Mouse (Mus musculus): ENCODE results near the gene Shisa5. TPM values are rescaled to one million over a fixed set of nuclear protein-coding genes. Genes with fewer than 3 reads are reported as not detected.

The Shisa5 gene
- polyA plus RNA-seq, 1 experiment from 2014 or later = 95.6 TPM

DNA sequence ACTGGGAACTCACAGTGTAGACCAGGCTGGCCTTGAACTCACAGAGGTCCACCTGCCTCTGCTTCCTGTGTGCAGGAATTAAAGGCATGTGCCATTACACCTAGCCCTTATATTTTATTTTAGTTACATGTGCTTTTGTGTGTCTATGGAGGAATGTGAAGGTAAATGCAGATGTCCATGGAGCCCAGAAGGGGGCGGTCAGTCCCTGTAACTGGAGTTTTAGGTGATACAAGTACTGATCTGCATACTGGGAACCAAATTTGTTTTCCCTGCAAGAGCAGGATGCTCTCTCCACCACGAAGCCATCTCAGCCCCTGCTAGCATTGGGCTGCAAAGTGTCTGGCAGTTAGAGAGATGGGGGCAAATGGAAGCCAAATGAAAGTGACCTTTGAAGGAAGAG is 46.6 kb downstream of the Shisa5 start:
- Histone ChIP-seq H3K4me1 (peaks cover 35% of the 10 kb centered on the region), H3K36me3 (peaks cover 17% of the 10 kb centered on the region), H3K9me3 (replicated peaks) (no peaks in the 10 kb centered on the region), H3K27me3 (no peaks in the 10 kb centered on the region), H3K27ac (no peak overlapping the region), H3K4me2 (no peak overlapping the region), H3K4me3 (replicated peaks) (no peak overlapping the region), H3K9ac (no peak overlapping the region)
- ATAC-seq (replicated peaks; ENCODE audit: low FRiP score) = no peak
- 15% methylated on average over 2 of the region's 2 CpGs for WGBS

DNA sequence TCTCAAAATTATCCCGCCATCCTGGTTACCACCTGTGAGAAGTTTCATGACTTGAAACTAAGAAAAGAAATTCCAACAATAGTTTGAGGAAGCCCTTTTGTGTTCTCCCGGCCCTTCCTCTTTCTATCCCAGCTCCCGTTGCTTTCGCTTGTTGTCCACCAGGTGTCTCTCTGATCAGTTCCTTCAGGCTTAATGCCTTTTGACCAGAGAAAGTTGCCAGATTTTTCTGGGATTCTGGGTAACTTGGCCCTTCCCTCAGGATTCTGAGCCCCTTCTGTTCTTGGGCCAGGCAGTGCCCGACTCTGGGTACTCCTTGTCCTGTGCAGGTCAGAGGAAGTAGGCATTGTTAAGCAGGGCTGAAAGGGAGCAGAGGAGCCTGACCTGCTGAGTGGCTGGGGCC is 49.6 kb downstream of the Shisa5 start:
- Histone ChIP-seq H3K9me3 (replicated peaks) (no peaks in the 10 kb centered on the region), H3K4me3 (replicated peaks) (no peak overlapping the region), H3K36me3 (peaks cover 17% of the 10 kb centered on the region), H3K27me3 (no peaks in the 10 kb centered on the region), H3K27ac (0 out of 2 replicates have a peak overlapping the region, but pooled peaks have one; percentile 37), H3K4me2 (no peak overlapping the region), H3K4me1 (peaks cover 39% of the 10 kb centered on the region), H3K9ac (no peak overlapping the region)
- 0 out of 2 replicates have a peak, but pooled peaks have one; percentile 44 for ATAC-seq (replicated peaks; ENCODE audit: low FRiP score)
- WGBS = 11% methylated on average over 5 of the region's 5 CpGs

DNA sequence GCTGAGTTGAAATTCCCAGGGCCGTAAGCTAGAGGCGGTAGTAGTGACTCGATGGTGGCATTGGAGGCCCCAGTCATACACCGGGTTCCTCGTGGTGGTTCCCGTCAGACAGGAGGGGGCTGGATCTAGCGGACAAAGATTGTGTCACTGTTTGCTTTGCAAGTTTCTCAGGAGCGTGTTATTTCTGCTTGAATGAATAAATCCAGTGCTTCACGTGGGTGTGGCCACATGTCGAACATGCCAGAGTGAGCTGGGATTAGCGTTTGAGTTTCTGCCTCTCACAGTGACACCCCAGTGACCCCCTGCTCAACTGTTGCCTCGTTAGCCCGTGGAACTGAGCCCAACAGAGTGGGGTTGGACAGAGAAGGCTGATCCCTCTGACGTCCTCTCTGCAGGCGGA is 52.1 kb downstream of the Shisa5 start:
- 50% methylated on average over 15 of the region's 15 CpGs for WGBS
- no peak overlapping the region for H3K4me3 ChIP-seq (replicated peaks)
- peaks cover 54% of the 10 kb centered on the region for H3K4me1 ChIP-seq
- peak overlapping the region; percentile 68 for H3K27ac ChIP-seq
- H3K4me2 ChIP-seq = no peak overlapping the region
- no peak for ATAC-seq (replicated peaks; ENCODE audit: low FRiP score)
- H3K27me3 ChIP-seq = no peaks in the 10 kb centered on the region
- no peak overlapping the region for H3K9ac ChIP-seq
- no peaks in the 10 kb centered on the region for H3K9me3 ChIP-seq (replicated peaks)
- H3K36me3 ChIP-seq = peaks cover 17% of the 10 kb centered on the region

DNA sequence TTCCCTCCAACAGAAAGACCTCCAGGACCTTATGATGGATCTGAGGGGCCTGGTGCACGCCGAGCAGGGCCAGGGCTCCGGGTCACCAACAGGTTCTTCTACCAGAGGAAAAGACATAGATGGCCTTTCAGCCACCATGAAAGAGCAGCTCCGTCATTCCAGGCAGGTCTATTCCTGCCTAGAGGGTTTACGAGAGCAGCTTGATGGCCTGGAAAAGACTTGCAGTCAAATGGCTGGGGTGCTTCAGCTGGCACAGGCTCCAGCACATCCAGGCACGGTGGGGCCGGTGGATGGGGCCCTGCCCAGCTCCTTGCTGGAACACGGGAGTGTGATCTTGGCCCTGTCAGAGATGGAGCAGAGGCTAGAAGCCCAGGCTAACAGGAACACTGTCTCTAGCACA is 53.4 kb downstream of the Shisa5 start:
- Histone ChIP-seq H3K9me3 (replicated peaks) (no peaks in the 10 kb centered on the region), H3K4me1 (peaks cover 63% of the 10 kb centered on the region), H3K4me3 (replicated peaks) (no peak overlapping the region), H3K4me2 (no peak overlapping the region), H3K27ac (no peak overlapping the region), H3K36me3 (peaks cover 17% of the 10 kb centered on the region), H3K27me3 (no peaks in the 10 kb centered on the region), H3K9ac (no peak overlapping the region)
- WGBS = 89% methylated on average over 8 of the region's 8 CpGs
- no peak for ATAC-seq (replicated peaks; ENCODE audit: low FRiP score)

DNA sequence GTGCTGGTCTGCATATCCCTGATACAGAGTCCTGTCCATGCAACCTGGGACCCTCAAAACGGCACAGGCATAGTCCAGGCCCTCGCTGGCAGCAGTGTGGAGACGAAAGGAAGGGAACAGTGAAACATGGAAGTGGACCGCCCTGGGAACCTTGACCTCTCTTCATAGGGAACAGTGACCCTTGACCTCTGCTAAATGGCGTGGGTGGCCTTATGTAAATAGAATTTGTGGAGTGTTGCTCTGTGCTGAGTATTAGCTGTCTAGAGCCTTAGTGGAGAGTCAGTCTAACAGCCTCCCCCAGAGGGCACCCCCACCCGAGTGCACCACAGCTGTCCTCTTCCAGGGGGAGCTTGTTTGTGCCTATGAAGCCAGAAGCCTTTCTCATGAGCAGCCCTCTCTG is 54.4 kb downstream of the Shisa5 start:
- Histone ChIP-seq H3K27ac (peak overlapping the region; percentile 62; the same call in 1 of the 2 replicates), H3K9ac (no peak overlapping the region), H3K4me1 (peaks cover 67% of the 10 kb centered on the region), H3K9me3 (replicated peaks) (no peaks in the 10 kb centered on the region), H3K36me3 (peaks cover 17% of the 10 kb centered on the region), H3K4me2 (no peak overlapping the region), H3K27me3 (no peaks in the 10 kb centered on the region), H3K4me3 (replicated peaks) (no peak overlapping the region)
- ATAC-seq (replicated peaks; ENCODE audit: low FRiP score) = no peak
- 52% methylated on average over 6 of the region's 6 CpGs for WGBS

DNA sequence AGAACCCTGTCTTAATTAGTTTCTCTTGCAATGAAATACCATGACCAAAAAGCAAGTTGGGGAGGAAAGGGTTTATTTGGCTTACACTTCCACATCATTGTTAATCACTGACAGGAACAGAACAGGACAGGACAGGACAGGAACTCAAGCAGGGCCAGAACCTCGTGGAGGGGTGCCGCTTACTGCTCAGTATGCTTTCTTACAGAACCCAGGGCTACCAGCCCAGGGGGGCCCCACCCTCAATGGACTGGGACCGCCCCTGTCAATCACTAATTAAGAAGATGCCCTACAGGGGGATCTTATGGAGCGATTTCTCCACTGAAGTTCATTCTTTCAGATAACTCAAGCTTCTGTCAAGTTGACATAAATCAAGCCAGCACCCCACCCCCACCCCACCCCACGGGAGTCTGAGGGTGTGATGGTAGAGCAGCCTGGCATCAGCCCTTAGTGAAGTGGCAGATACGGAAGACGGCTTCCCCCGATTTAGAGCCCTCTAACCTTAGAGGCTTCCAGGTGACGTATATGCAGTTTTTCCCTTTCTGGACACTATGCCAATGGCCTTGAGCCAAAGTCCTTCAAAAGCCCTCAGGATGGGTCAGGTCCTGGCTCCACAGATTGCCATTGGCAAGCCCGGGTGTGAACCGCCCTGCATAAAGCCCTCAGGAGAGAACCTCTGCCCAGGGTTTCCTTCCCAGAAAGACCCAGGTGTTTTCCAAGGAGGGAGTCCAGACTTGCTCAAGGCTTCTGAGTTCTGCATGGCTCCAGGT is 55.6 kb downstream of the Shisa5 start:
- H3K27ac ChIP-seq = peak overlapping the region; percentile 98

DNA sequence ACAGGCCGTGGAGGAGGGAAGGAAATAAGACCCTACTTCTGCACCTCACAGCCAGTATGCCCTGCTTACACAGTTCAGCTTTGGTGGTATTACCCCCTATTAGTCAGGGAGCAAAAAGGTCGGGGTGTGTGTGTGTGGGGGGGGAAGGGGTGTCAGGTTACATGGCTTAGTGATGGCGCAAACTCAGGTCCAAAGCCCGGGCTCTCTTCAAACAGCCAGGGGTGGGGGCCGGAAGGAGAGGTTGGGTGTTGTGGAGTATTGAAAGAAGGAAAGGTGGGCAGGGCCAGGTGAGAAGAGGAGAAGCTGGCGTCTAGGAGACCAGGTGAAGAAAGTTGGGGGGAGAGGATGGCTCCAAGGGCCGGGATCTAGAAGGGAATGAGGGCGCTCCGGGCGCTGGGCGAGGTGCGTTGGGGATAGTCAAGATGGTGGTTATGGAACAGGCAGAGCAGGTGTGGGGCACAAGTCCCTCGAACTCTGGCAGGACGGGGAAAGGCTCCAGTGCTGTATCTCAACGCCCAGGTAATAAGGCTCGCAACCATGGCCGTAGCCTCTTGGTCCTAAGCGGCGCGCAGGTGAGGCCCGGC is 56.3 kb downstream of the Shisa5 start:
- H3K36me3 ChIP-seq = peaks cover 15% of the 10 kb centered on the region
- H3K4me2 ChIP-seq = peak overlapping the region; percentile 86
- under 1% methylated on average over 21 of the region's 21 CpGs for WGBS
- peaks cover 79% of the 10 kb centered on the region for H3K4me1 ChIP-seq
- H3K9me3 ChIP-seq (replicated peaks) = no peaks in the 10 kb centered on the region
- peak overlapping the region; percentile 98 for H3K27ac ChIP-seq
- peak; percentile 20 for ATAC-seq (replicated peaks; ENCODE audit: low FRiP score)
- H3K27me3 ChIP-seq = no peaks in the 10 kb centered on the region
- peak overlapping the region; percentile 84 for H3K9ac ChIP-seq
- H3K4me3 ChIP-seq (replicated peaks) = peak overlapping the region; percentile 67

More for the DNA sequence above, 55.6 kb downstream of the Shisa5 start:
- H3K4me1 ChIP-seq = peaks cover 72% of the 10 kb centered on the region
- H3K4me2 ChIP-seq = peak overlapping the region; percentile 86
- H3K27me3 ChIP-seq = no peaks in the 10 kb centered on the region
- WGBS = 9% methylated on average over 11 of the region's 11 CpGs
- no peaks in the 10 kb centered on the region for H3K9me3 ChIP-seq (replicated peaks)
- H3K4me3 ChIP-seq (replicated peaks) = peak overlapping the region; percentile 67
- ATAC-seq (replicated peaks; ENCODE audit: low FRiP score) = 0 out of 2 replicates have a peak, but pooled peaks have one; percentile 0
- H3K9ac ChIP-seq = peak overlapping the region; percentile 84; the same call in 1 of the 2 replicates
- peaks cover 17% of the 10 kb centered on the region for H3K36me3 ChIP-seq

DNA sequence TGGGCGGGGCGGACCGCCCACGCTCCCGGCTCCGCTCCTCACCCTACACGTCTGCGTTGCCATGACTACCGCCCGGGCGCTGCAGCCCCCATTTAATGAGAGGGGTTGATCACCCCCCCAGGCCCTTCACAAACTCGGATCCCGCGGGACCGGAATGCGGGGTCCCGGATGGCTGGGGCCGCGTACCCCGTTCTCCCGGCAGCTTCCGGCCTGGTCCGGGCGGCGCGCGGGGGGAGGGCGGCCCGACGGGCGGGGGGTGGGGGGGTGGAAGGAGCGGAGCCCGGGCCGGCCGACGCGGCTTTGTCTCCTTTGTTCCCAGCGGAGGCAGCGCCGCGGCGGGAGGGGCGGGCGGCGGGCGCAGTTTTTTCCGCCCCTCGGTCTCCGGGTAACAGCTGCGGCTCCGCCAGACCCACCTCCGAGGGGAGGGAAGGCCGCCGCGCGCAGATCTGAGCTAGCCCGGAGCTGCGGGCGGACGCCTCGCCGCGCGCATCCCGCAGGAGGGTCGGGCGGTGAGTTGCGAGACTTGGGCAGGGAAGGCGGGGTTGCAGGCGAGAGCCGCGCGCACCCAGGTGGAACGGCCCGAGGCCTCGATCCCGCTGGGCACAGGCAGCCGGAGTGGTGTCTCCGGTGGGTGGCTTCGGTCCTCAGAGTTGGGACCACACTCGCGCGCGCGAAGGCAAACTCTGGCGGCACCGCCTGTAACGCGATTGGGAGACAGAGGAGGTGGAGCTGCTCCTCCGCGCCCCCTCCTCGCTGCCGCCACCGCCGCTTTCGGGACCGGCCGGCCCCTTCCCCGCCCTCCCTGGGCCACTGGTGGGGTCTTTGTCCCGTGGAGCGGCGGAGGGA is 57.0 kb downstream of the Shisa5 start, which contains the start of gene Plxnb1:
Gene Plxnb1, plus strand, starts transcription at position 253 of the 846 bp plus-strand sequence.
- no peaks in the 10 kb centered on the region for H3K27me3 ChIP-seq
- peaks cover 80% of the 10 kb centered on the region for H3K4me1 ChIP-seq
- WGBS = under 1% methylated on average over 89 of the region's 102 CpGs
- ATAC-seq (replicated peaks; ENCODE audit: low FRiP score) = peak; percentile 59
- H3K36me3 ChIP-seq = peaks cover 14% of the 10 kb centered on the region
- peak within 1 kb of the TSS; percentile 84 for H3K9ac ChIP-seq
- peak within 1 kb of the TSS; percentile 67 for H3K4me3 ChIP-seq (replicated peaks)
- H3K4me2 ChIP-seq = peak within 1 kb of the TSS; percentile 86
- peak within 1 kb of the TSS; percentile 98 for H3K27ac ChIP-seq
- no peaks in the 10 kb centered on the region for H3K9me3 ChIP-seq (replicated peaks)

DNA sequence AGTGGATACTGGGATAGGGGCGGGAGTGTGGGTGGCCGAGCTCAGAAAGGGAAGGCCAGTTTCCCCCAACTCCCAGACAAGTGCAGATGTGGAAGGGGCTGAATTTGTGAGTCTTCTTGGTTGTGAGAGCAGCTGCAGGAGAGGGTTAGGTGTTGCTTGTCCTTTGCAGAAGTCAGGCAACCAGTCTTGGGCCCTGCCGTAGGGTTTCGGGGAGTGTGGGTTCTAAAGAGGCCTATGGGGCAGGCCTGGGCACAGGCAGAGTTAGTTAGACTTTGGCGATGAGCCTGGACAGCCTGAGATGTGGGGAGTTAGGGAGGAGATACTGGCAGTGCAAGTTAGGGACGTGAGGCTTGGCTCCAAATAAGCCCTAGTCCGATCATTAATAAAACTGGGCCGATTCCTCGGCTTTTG is 57.9 kb downstream of the Shisa5 start:
- Histone ChIP-seq H3K9me3 (replicated peaks) (no peaks in the 10 kb centered on the region), H3K4me2 (peak overlapping the region; percentile 86), H3K27ac (peak overlapping the region; percentile 98), H3K27me3 (no peaks in the 10 kb centered on the region), H3K36me3 (peaks cover 21% of the 10 kb centered on the region), H3K4me3 (replicated peaks) (peak overlapping the region; percentile 67), H3K9ac (peak overlapping the region; percentile 84), H3K4me1 (peaks cover 75% of the 10 kb centered on the region)
- ATAC-seq (replicated peaks; ENCODE audit: low FRiP score) = no peak
- WGBS = 20% methylated on average over 9 of the region's 9 CpGs

DNA sequence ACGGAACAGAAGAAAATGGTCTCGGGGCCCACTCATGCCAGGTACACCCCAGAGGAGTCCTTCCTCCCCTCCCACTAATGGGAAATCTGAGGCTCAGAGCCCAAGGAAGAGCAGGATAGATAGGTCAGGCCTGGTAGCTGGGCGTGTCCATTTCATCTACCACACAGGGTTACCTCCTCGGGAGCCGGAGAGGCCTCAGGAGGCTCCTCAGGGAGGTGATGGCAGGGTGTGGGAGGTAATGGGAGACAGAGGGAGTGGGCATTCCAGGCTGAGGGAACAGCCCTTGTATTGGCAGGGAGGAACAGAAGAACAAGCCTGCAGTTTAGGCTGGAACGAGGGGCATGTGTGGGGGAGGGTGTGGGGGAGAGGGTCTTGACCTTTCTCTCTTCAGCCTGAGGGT is 58.5 kb downstream of the Shisa5 start:
- WGBS = 18% methylated on average over 6 of the region's 6 CpGs

DNA sequence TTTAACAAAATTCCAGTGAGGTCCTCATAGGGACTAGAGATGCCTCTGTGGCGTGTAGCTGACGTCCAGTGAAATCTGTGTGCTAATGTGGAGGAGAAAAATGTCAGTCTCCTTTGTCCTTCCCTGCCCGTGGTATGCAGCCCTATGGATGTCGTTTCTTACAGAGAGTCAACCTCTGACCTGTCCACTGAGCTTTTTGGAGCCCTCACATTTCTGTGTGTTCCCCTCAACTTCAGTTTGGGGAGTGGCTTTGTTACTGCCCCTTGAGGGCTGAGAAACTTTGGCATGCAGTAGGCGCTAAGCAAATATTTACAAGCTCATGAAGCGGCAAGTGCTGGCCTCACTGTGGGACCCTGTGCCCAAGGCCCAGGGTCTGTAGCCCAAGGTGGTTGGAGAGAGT is 58.9 kb downstream of the Shisa5 start:
- no peaks in the 10 kb centered on the region for H3K9me3 ChIP-seq (replicated peaks)
- peaks cover 79% of the 10 kb centered on the region for H3K4me1 ChIP-seq
- H3K9ac ChIP-seq = peak overlapping the region; percentile 84; the same call in 1 of the 2 replicates
- H3K27ac ChIP-seq = peak overlapping the region; percentile 98
- WGBS = 20% methylated on average over 6 of the region's 6 CpGs
- no peak for ATAC-seq (replicated peaks; ENCODE audit: low FRiP score)
- H3K4me3 ChIP-seq (replicated peaks) = peak overlapping the region; percentile 67
- H3K4me2 ChIP-seq = peak overlapping the region; percentile 86
- no peaks in the 10 kb centered on the region for H3K27me3 ChIP-seq
- H3K36me3 ChIP-seq = peaks cover 21% of the 10 kb centered on the region

More for the DNA sequence above, 58.5 kb downstream of the Shisa5 start:
- H3K36me3 ChIP-seq = peaks cover 20% of the 10 kb centered on the region
- H3K9ac ChIP-seq = peak overlapping the region; percentile 84
- peak overlapping the region; percentile 98 for H3K27ac ChIP-seq
- ATAC-seq (replicated peaks; ENCODE audit: low FRiP score) = peak; percentile 9; the same call in 1 of the 2 replicates
- H3K27me3 ChIP-seq = no peaks in the 10 kb centered on the region
- peak overlapping the region; percentile 67 for H3K4me3 ChIP-seq (replicated peaks)
- H3K4me1 ChIP-seq = peaks cover 78% of the 10 kb centered on the region
- H3K4me2 ChIP-seq = peak overlapping the region; percentile 86
- H3K9me3 ChIP-seq (replicated peaks) = no peaks in the 10 kb centered on the region

Data from kidney, embryonic 15.5 days (tissue).